Mouse (Mus musculus) forebrain, embryonic 12.5 days (tissue): ENCODE results near the gene Nxnl2. TPM values are rescaled to one million over a fixed set of nuclear protein-coding genes. Genes with fewer than 3 reads are reported as not detected.
"Not testable (repeated sequence)": the region's sequence is repeated elsewhere in the genome, so short reads cannot be mapped to it uniquely, and the experiment has no call there.

Experiments used
- ATAC-seq: fragments of 200-750 bp; cut with Nextera tagmentation; 2 replicates; pipeline ENCODE4 v1.8.0; 2017; ENCODE audit warnings: moderate TSS enrichment; ENCODE audit not compliant: low FRiP score
- H3K27ac ChIP-seq: fragments of 300-500 bp; sonication (generic); 2 replicates; pipeline ENCODE4 v1.5.1; 2016; ENCODE audit warnings: mild to moderate bottlenecking
- H3K27me3 ChIP-seq: fragments of 300-500 bp; sonication (generic); 2 replicates; pipeline ENCODE4 v1.6.1; 2016; ENCODE audit warnings: mild to moderate bottlenecking
- H3K36me3 ChIP-seq: fragments of 300-500 bp; sonication (generic); replicated peaks from 2 replicates; pipeline ENCODE4 v1.6.1; 2016; ENCODE audit warnings: mild to moderate bottlenecking
- H3K4me1 ChIP-seq: fragments of 300-500 bp; sonication (generic); 2 replicates; pipeline ENCODE4 v1.6.1; 2016
- H3K4me2 ChIP-seq: fragments of 300-500 bp; sonication (generic); 2 replicates; pipeline ENCODE4 v1.6.1; 2016; ENCODE audit warnings: mild to moderate bottlenecking, moderate library complexity
- H3K4me3 ChIP-seq: fragments of 300-500 bp; sonication (generic); replicated peaks from 2 replicates; pipeline ENCODE4 v1.5.1; 2016; ENCODE audit warnings: mild to moderate bottlenecking
- H3K9ac ChIP-seq: fragments of 300-500 bp; sonication (generic); 2 replicates; pipeline ENCODE4 v1.6.1; 2016; ENCODE audit warnings: mild to moderate bottlenecking
- H3K9me3 ChIP-seq: fragments of 300-500 bp; sonication (generic); 2 replicates; pipeline ENCODE4 v1.6.1; 2016
- WGBS: fragments of 180-500 bp; shearing (Covaris S2); methylation state at CpG from one replicate; pipeline ENCODE4 v1.1.7; 2016; 5-methylcytosine and 5-hydroxymethylcytosine counted together
- polyA plus RNA-seq: library from polyadenylated mRNA; unstranded; fragments of >200 nt; fragmentation: Nextera tagmentation; extraction: Ambion mirVana; gene quantifications from 2 replicates; pipeline ENCODE4 v1.2.1, GENCODE M21; 2016

The Nxnl2 gene
- polyA plus RNA-seq, 1 experiment from 2014 or later = 0.52 TPM

- Histone ChIP-seq H3K4me1 (no peaks in the 10 kb centered on the region), H3K4me3 (no peak overlapping the region), H3K4me2 (no peak overlapping the region), H3K27me3 (no peaks in the 10 kb centered on the region), H3K27ac (no peak overlapping the region), H3K36me3 (no peaks in the 10 kb centered on the region), H3K9ac (no peak overlapping the region), H3K9me3 (no peaks in the 10 kb centered on the region)
- ATAC-seq = no peak
- WGBS = 62% methylated on average over 3 of the region's 3 CpGs
These were observed 19.5 kb downstream of the Nxnl2 start for GRCm38 (mm10) chr13:51190336-51190735.

GRCm38 (mm10) chr13:51191416-51192140, 20.8 kb downstream of the Nxnl2 start:
- WGBS = 86% methylated on average over 6 of the region's 6 CpGs

GRCm38 (mm10) chr13:51193893-51194292, 23.1 kb downstream of the Nxnl2 start:
- no peak overlapping the region for H3K27ac ChIP-seq
- H3K27me3 ChIP-seq = no peaks in the 10 kb centered on the region
- no peaks in the 10 kb centered on the region for H3K9me3 ChIP-seq
- no peak for ATAC-seq
- no peaks in the 10 kb centered on the region for H3K4me1 ChIP-seq
- H3K4me3 ChIP-seq = no peak overlapping the region
- H3K4me2 ChIP-seq = no peak overlapping the region
- no peak overlapping the region for H3K9ac ChIP-seq
- H3K36me3 ChIP-seq = no peaks in the 10 kb centered on the region
- 92% methylated on average over 15 of the region's 15 CpGs for WGBS

More at GRCm38 (mm10) chr13:51191416-51192140, 20.8 kb downstream of the Nxnl2 start:
- ATAC-seq = no peak
- Histone ChIP-seq H3K27ac (no peak overlapping the region), H3K4me1 (no peaks in the 10 kb centered on the region), H3K27me3 (no peaks in the 10 kb centered on the region), H3K4me3 (no peak overlapping the region), H3K9ac (no peak overlapping the region), H3K9me3 (no peaks in the 10 kb centered on the region), H3K4me2 (no peak overlapping the region), H3K36me3 (no peaks in the 10 kb centered on the region)

GRCm38 (mm10) chr13:51197699-51198098, 26.9 kb downstream of the Nxnl2 start:
- 88% methylated on average over 3 of the region's 3 CpGs for WGBS
- ATAC-seq = no peak
- Histone ChIP-seq H3K27ac (no peak overlapping the region), H3K9ac (no peak overlapping the region), H3K4me1 (no peaks in the 10 kb centered on the region), H3K4me3 (no peak overlapping the region), H3K9me3 (no peaks in the 10 kb centered on the region), H3K4me2 (no peak overlapping the region), H3K27me3 (no peaks in the 10 kb centered on the region), H3K36me3 (no peaks in the 10 kb centered on the region)

GRCm38 (mm10) chr13:51198186-51198585, 27.4 kb downstream of the Nxnl2 start:
- no peak for ATAC-seq
- WGBS = 92% methylated on average over 5 of the region's 5 CpGs
- Histone ChIP-seq H3K36me3 (no peaks in the 10 kb centered on the region), H3K4me3 (no peak overlapping the region), H3K27me3 (no peaks in the 10 kb centered on the region), H3K4me2 (no peak overlapping the region), H3K27ac (no peak overlapping the region), H3K4me1 (no peaks in the 10 kb centered on the region), H3K9me3 (no peaks in the 10 kb centered on the region), H3K9ac (no peak overlapping the region)

- not testable (repeated sequence) for H3K9ac ChIP-seq, H3K36me3 ChIP-seq, H3K27ac ChIP-seq, H3K9me3 ChIP-seq, H3K27me3 ChIP-seq, H3K4me1 ChIP-seq
- Histone ChIP-seq H3K4me2 (peak overlapping the region; percentile 52), H3K4me3 (peak overlapping the region; percentile 29)
- 58% methylated on average over 28 of the region's 36 CpGs for WGBS
- ATAC-seq = 0 out of 2 replicates have a peak, but pooled peaks have one; percentile 36
These were observed 31.4 kb downstream of the Nxnl2 start for GRCm38 (mm10) chr13:51201985-51202843.

GRCm38 (mm10) chr13:51202844-51203173, 32.0 kb downstream of the Nxnl2 start:
- H3K4me1 ChIP-seq, H3K9me3 ChIP-seq, H3K27ac ChIP-seq, H3K27me3 ChIP-seq, H3K36me3 ChIP-seq, H3K9ac ChIP-seq: not testable (repeated sequence)
- Histone ChIP-seq H3K4me2 (peak overlapping the region; percentile 52), H3K4me3 (peak overlapping the region; percentile 29)
- ATAC-seq = peak; percentile 49; the same call in 1 of the 2 replicates
- 19% methylated on average over 28 of the region's 28 CpGs for WGBS

GRCm38 (mm10) chr13:51203467-51203866, 32.6 kb downstream of the Nxnl2 start:
- H3K4me2 ChIP-seq = no peak overlapping the region
- no peak overlapping the region for H3K4me3 ChIP-seq
- peaks cover under 1% of the 10 kb centered on the region; the same call in 1 of the 2 replicates for H3K4me1 ChIP-seq
- ATAC-seq = no peak
- H3K27ac ChIP-seq = no peak overlapping the region
- no peaks in the 10 kb centered on the region for H3K27me3 ChIP-seq
- WGBS = 81% methylated on average over 8 of the region's 8 CpGs
- no peaks in the 10 kb centered on the region for H3K9me3 ChIP-seq
- H3K9ac ChIP-seq = no peak overlapping the region
- no peaks in the 10 kb centered on the region for H3K36me3 ChIP-seq

- H3K4me1 ChIP-seq, ATAC-seq, H3K4me2 ChIP-seq, H3K27me3 ChIP-seq, H3K27ac ChIP-seq, H3K9ac ChIP-seq, H3K36me3 ChIP-seq, H3K9me3 ChIP-seq, H3K4me3 ChIP-seq: not testable (repeated sequence)
- WGBS = 92% methylated on average over 11 of the region's 11 CpGs
These were observed 33.3 kb downstream of the Nxnl2 start for GRCm38 (mm10) chr13:51204081-51204480.

- 77% methylated on average over 12 of the region's 12 CpGs for WGBS
- no peak overlapping the region for H3K4me3 ChIP-seq
- H3K27me3 ChIP-seq = no peaks in the 10 kb centered on the region
- H3K27ac ChIP-seq = no peak overlapping the region
- no peak overlapping the region for H3K4me2 ChIP-seq
- no peaks in the 10 kb centered on the region for H3K36me3 ChIP-seq
- ATAC-seq = peak; percentile 64
- H3K9me3 ChIP-seq = no peaks in the 10 kb centered on the region
- peaks cover 6% of the 10 kb centered on the region for H3K4me1 ChIP-seq
- no peak overlapping the region for H3K9ac ChIP-seq
These were observed 37.1 kb downstream of the Nxnl2 start for GRCm38 (mm10) chr13:51207965-51208364.

GRCm38 (mm10) chr13:51208378-51209100, 37.7 kb downstream of the Nxnl2 start:
- ATAC-seq = peak; percentile 84
- Histone ChIP-seq H3K4me3 (no peak overlapping the region), H3K36me3 (no peaks in the 10 kb centered on the region), H3K9me3 (no peaks in the 10 kb centered on the region), H3K27me3 (no peaks in the 10 kb centered on the region), H3K4me1 (peaks cover 6% of the 10 kb centered on the region), H3K9ac (no peak overlapping the region), H3K4me2 (no peak overlapping the region), H3K27ac (no peak overlapping the region)
- 63% methylated on average over 18 of the region's 18 CpGs for WGBS

GRCm38 (mm10) chr13:51210639-51211038, 39.8 kb downstream of the Nxnl2 start:
- Histone ChIP-seq H3K4me1 (peaks cover 6% of the 10 kb centered on the region), H3K4me3 (no peak overlapping the region), H3K27ac (no peak overlapping the region), H3K9me3 (no peaks in the 10 kb centered on the region), H3K27me3 (no peaks in the 10 kb centered on the region), H3K9ac (no peak overlapping the region), H3K4me2 (no peak overlapping the region), H3K36me3 (no peaks in the 10 kb centered on the region)
- 75% methylated on average over 5 of the region's 5 CpGs for WGBS
- ATAC-seq = no peak
